Mouse (Mus musculus): Measurements from ENCODE around the gene Gm3558.
"Not testable (repeated sequence)": the region's sequence is repeated elsewhere in the genome, so short reads cannot be mapped to it uniquely, and the experiment has no call there.

DNA sequence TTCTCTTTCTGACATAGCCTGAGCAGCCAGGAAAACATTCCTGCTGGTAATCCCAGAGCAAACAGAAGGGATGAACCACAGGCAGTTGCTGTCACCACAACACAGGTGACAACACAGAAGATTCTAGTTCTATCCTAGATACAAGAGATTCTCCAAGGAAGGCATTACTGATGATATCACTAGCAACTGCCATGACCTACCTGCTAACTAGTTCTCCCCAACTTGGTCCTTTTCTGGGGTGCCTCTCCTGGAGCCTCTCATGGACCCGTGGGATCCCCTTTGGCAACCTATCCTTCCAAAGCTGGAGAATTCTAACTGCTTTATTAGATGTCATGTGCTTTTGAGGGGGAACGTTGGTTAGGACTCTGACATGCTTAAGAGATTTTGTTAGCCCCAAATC is 27.1 kb upstream of the Gm3558 start, which contains the start of gene Gm10338:
- TF ChIP-seq CTCF (IDR thresholded peaks at IDR 0.05; ENCODE audit: low read depth, low read length); GATA1 (IDR thresholded peaks at IDR 0.05; ENCODE audit: borderline replicate concordance, low read length); POLR2AphosphoS5 (IDR thresholded peaks at IDR 0.05; ENCODE audit: insufficient replicate concordance, low read depth, low read length); GATA2 (IDR thresholded peaks at IDR 0.05; ENCODE audit: borderline replicate concordance, low read depth, low read length): not testable (repeated sequence)

All from G1E (cell line).